Mouse (Mus musculus) spleen, adult 2 months (tissue): ENCODE results near the gene Rpl10-ps3. TPM values are rescaled to one million over a fixed set of nuclear protein-coding genes. Genes with fewer than 3 reads are reported as not detected.

ENCODE experiments used
- DNase-seq, 2 experiments: peaks; one replicate each; pipeline versions ENCODE4 v3.0.0 to v3.0.0-alpha.2; 2012 to 2021; ENCODE audit warnings: low spot score in 2 of 2, low read depth in 1 of 2
- H3K27ac ChIP-seq: fragments of 200-500 bp; 2 replicates; pipeline ENCODE4 v1.5.1; 2012; ENCODE audit warnings: low read length, inconsistent platforms; ENCODE audit not compliant: insufficient read depth
- H3K27me3 ChIP-seq: fragments of 200-500 bp; 2 replicates; pipeline ENCODE4 v1.6.1; 2012; ENCODE audit warnings: mild to moderate bottlenecking, moderate library complexity, low read length, inconsistent platforms; ENCODE audit not compliant: control insufficient read depth, insufficient read depth
- H3K36me3 ChIP-seq: fragments of 200-500 bp; 2 replicates; pipeline ENCODE4 v1.6.1; 2012; ENCODE audit warnings: mild to moderate bottlenecking, low read length, inconsistent platforms; ENCODE audit not compliant: control insufficient read depth, insufficient read depth
- H3K4me1 ChIP-seq: fragments of 200-500 bp; 2 replicates; pipeline ENCODE4 v1.6.1; 2011; ENCODE audit warnings: inconsistent platforms; ENCODE audit not compliant: control insufficient read depth, insufficient read depth, insufficient read length
- H3K4me3 ChIP-seq: fragments of 200-500 bp; 2 replicates; pipeline ENCODE4 v1.5.1; 2011; ENCODE audit warnings: mild to moderate bottlenecking, inconsistent platforms; ENCODE audit not compliant: insufficient read depth, insufficient read length; ENCODE audit errors: extremely low read depth
- CTCF ChIP-seq: fragments of 200-500 bp; IDR thresholded peaks from 2 replicates; pipeline ENCODE4 v1.5.1; 2011; ENCODE audit warnings: mild to moderate bottlenecking, inconsistent platforms; ENCODE audit not compliant: insufficient read depth, insufficient read length, insufficient replicate concordance; ENCODE audit errors: extremely low read depth
- POLR2A ChIP-seq: fragments of 200-500 bp; IDR thresholded peaks from 2 replicates; pipeline ENCODE4 v1.6.1; 2011; ENCODE audit warnings: low read depth, low read length, inconsistent platforms
- WGBS: fragments of 180-500 bp; shearing (Covaris S2); methylation state at CpG from one replicate; pipeline ENCODE4 v1.1.7; 2018; 5-methylcytosine and 5-hydroxymethylcytosine counted together
- polyA plus RNA-seq: library from polyadenylated mRNA; depleted of rRNA; stranded (reverse); fragments of >200 nt; gene quantifications from 2 replicates; pipeline ENCODE4 v1.2.3, GENCODE M21; 2012

Gene Rpl10-ps3
- polyA plus RNA-seq, 1 experiment, result 37.2 TPM

- Histone ChIP-seq H3K4me3 (no peak overlapping the region), H3K36me3 (no peaks in the 10 kb centered on the region), H3K27ac (no peak overlapping the region), H3K27me3 (no peaks in the 10 kb centered on the region), H3K4me1 (no peaks in the 10 kb centered on the region)
- TF ChIP-seq POLR2A, result no peak
- no peak for TF ChIP-seq CTCF
- WGBS, result 17% methylated on average over 5 of the region's 5 CpGs
- DNase-seq, result no peak
Measured at GRCm38 (mm10) chr9:50363259-50363658, 18.5 kb upstream of the Rpl10-ps3 start.

DNA sequence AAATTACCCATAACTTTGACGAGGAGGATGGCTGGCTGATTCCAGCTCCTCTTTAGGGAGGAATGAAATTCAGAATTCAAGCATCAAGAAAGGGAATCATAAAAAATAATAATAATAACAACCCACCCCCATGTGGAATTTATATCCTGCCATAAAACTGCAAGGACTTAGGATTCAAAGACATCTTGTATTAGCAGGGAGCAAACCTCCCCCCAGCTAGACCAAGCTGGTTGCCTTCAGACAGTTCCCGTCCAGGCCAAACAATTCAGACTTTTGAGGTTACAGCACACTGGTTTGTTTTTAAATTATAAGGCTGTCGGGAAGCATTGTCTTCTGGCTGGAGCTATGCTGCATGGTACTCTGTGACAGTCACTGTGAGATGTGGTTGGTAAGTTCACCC is 17.8 kb upstream of the Rpl10-ps3 start:
- Histone ChIP-seq H3K36me3 (no peaks in the 10 kb centered on the region), H3K4me3 (no peak overlapping the region), H3K27me3 (no peaks in the 10 kb centered on the region), H3K27ac (no peak overlapping the region), H3K4me1 (no peaks in the 10 kb centered on the region)
- WGBS, result 75% methylated on average over 3 of the region's 3 CpGs
- no peak for DNase-seq
- TF ChIP-seq CTCF, result no peak
- TF ChIP-seq POLR2A, result no peak

- H3K27ac ChIP-seq, result no peak overlapping the region
- 50% methylated on average over 3 of the region's 3 CpGs for WGBS
Measured at GRCm38 (mm10) chr9:50360370-50360769, 15.6 kb upstream of the Rpl10-ps3 start.

DNA sequence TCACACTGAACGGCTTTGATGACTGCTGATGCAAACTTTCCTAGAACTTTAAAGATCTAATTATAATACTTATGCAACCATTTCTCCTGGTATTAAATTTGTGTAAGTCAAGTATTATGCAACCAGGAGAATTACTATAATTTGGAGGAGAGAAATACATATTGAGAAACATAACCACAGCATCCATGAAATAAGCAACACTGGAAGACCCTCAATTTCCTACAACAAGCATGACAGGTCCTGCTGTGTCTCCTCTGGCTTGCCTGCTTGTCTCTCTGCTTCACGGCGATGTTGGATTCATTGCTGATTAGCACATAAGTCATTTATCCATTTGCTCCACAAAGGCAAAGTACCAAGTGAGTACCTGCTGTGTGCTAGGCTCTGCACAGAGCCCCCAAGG is 12.6 kb upstream of the Rpl10-ps3 start:
- Histone ChIP-seq H3K27me3 (no peaks in the 10 kb centered on the region), H3K27ac (no peak overlapping the region), H3K4me1 (no peaks in the 10 kb centered on the region), H3K4me3 (no peak overlapping the region), H3K36me3 (no peaks in the 10 kb centered on the region)
- 90% methylated on average over 3 of the region's 3 CpGs for WGBS
- TF ChIP-seq CTCF, result no peak
- TF ChIP-seq POLR2A, result no peak
- DNase-seq, result no peak

More at GRCm38 (mm10) chr9:50360370-50360769, 15.6 kb upstream of the Rpl10-ps3 start:
- DNase-seq, result no peak
- H3K4me1 ChIP-seq, result no peaks in the 10 kb centered on the region
- H3K36me3 ChIP-seq, result no peaks in the 10 kb centered on the region
- H3K4me3 ChIP-seq, result no peak overlapping the region
- no peaks in the 10 kb centered on the region for H3K27me3 ChIP-seq
- no peak for TF ChIP-seq POLR2A
- TF ChIP-seq CTCF, result no peak

DNA sequence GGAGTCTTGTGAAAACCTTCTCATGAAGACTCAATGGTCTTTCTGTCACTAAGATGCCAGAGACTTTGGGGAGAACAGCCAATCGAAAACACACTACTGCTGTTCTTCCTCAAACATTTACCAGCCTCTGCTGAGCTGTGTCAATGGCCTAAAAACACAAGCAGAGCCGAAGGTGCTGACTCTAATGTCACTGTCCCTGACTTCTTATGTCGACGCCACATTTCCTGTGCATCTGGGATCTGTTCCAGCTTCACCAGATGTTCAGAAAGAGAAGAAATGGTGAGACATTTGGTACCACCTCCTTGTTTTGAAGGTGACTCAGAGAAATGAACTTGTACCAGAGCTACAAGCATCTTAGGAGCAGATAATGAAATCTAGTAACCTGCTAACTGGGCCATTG is 7.0 kb upstream of the Rpl10-ps3 start:
- Histone ChIP-seq H3K27ac (no peak overlapping the region), H3K36me3 (no peaks in the 10 kb centered on the region), H3K4me3 (no peak overlapping the region), H3K4me1 (no peaks in the 10 kb centered on the region), H3K27me3 (no peaks in the 10 kb centered on the region)
- no peak for TF ChIP-seq POLR2A
- no peak for TF ChIP-seq CTCF
- whole genome bisulfite sequencing, result 7% methylated on average over 4 of the region's 4 CpGs
- DNase-seq, result no peak

DNA sequence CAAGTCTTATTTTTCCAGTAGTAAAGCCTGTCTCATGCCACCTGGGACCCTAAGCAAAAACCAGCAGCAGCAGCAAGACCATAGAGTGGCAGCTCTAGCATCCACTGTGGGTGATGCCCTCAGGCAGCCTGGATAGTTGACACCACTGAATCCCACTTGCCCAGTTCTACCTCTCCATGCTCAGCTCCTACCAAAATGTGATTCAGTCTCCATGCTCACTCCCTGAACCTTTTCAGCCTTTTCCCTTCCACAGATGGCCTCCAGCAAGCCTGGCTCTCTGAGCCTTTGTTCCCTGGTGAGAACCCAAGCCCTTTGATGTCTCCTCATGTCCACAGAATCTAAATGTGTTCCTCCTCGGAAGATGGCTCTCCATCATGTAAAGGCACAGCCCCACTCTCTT is 5.8 kb upstream of the Rpl10-ps3 start:
- 88% methylated on average over 1 of the region's 1 CpGs for WGBS

GRCm38 (mm10) chr9:50349156-50349555 is 4.4 kb upstream of the Rpl10-ps3 start:
- no peaks in the 10 kb centered on the region for H3K4me1 ChIP-seq
- H3K4me3 ChIP-seq, result no peak overlapping the region
- no peak for TF ChIP-seq POLR2A
- no peak for TF ChIP-seq CTCF
- 84% methylated on average over 3 of the region's 3 CpGs for WGBS
- no peak overlapping the region for H3K27ac ChIP-seq
- H3K36me3 ChIP-seq, result no peaks in the 10 kb centered on the region
- DNase-seq, result no peak
- no peaks in the 10 kb centered on the region for H3K27me3 ChIP-seq

More for the DNA sequence above, 5.8 kb upstream of the Rpl10-ps3 start:
- no peak overlapping the region for H3K27ac ChIP-seq
- H3K36me3 ChIP-seq, result no peaks in the 10 kb centered on the region
- H3K4me3 ChIP-seq, result no peak overlapping the region
- no peaks in the 10 kb centered on the region for H3K27me3 ChIP-seq
- TF ChIP-seq POLR2A (no peak), CTCF (no peak)
- no peaks in the 10 kb centered on the region for H3K4me1 ChIP-seq
- DNase-seq, result no peak
